10 mouse cellular contexts compared by ENCODE assay signal in the genomic region with DNA sequence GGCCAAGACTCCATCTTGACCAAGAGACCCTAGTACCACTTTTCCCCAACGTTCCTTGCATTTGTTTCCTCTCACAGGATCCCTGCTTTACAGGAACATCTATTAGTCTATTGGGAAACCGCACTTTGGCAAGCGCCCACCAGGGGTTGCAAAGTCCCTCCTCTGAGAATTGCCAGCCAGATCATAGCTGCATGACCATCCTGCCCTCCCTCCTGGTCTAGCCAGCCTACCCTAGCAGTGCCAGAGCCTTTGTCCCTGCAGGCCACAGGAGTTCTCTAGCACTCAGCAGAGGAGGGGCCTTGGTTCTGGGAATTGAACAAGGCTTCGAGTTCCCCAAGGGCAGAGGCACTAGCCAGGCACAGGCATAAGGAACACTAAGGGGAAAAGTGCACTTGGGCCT. TPM values are rescaled to one million over a fixed set of nuclear protein-coding genes. Genes with fewer than 3 reads are reported as not detected.
DNase-seq lines count a peak whose midpoint lies in the region; TF ChIP-seq lines count a peak whose summit lies in the region.
"Had no signal": no experiment of that assay in that cellular context is flagged by ENCODE, and none has a peak within 500 bp of the region (broad histone marks: within the 10 kb centered on the region; RNA-seq: fewer than 3 reads in every experiment).

No protein-coding gene starts in this region.

- H3K9me3 ChIP-seq in E14TG2a.4 (ENCODE audit: low read length) = no peaks in the 10 kb centered on the region
- no peaks in the 10 kb centered on the region for H3K9me3 ChIP-seq in limb, embryonic 10.5 days (replicated peaks)
- H3K9me3 ChIP-seq: limb, embryonic 12.5 days; neural tube, embryonic 15.5 days had no signal

- H3K4me3 ChIP-seq in E14TG2a.4 (replicated peaks; ENCODE audit: low read length) = no peak overlapping the region
- H3K4me3 ChIP-seq in limb, embryonic 10.5 days = no peak overlapping the region
- H3K4me3 ChIP-seq: limb, embryonic 12.5 days; neural tube, embryonic 15.5 days had no signal

- DNase-seq in kidney, postnatal 10 days = peak; percentile 60
- no peak for DNase-seq in kidney, adult 8-10 months
- peak; percentile 72 for DNase-seq in NIH3T3 (ENCODE audit: low read depth)
- no peak for DNase-seq in limb, embryonic 10.5 days (ENCODE audit: low spot score)
- DNase-seq in left cerebral cortex, postnatal 36 days (ENCODE audit: low spot score in 2 of 2) = no peak
- DNase-seq in urinary bladder, adult 18-20 months (ENCODE audit: low spot score in 2 of 2) = no peak
- DNase-seq: cerebellum, adult 11-12 months had no signal

- H3K27ac ChIP-seq in limb, embryonic 10.5 days = 0 out of 2 replicates have a peak overlapping the region, but pooled peaks have one; percentile 14
- H3K27ac ChIP-seq: limb, embryonic 12.5 days; neural tube, embryonic 15.5 days had no signal

- WGBS in limb, embryonic 10.5 days = 60% methylated on average over 4 of the region's 4 CpGs

- H3K36me3 ChIP-seq in E14TG2a.4 (ENCODE audit: insufficient read depth, low read length) = peaks cover 15% of the 10 kb centered on the region; the same call in 1 of the 2 replicates
- no peaks in the 10 kb centered on the region for H3K36me3 ChIP-seq in limb, embryonic 10.5 days

- peaks cover 48% of the 10 kb centered on the region for H3K4me1 ChIP-seq in E14TG2a.4 (replicated peaks; ENCODE audit: low read depth, low read length)
- H3K4me1 ChIP-seq in limb, embryonic 10.5 days = peaks cover 52% of the 10 kb centered on the region

- TF ChIP-seq CTCF in E14TG2a.4 (conservative IDR thresholded peaks at IDR 0.05; ENCODE audit: low read length) = peak; percentile 26

- intact Hi-C loops in left cerebral cortex, postnatal 36 days (cut with DNase I) = no loop called here

- peaks cover 4% of the 10 kb centered on the region; the same call in 1 of the 2 replicates for H3K27me3 ChIP-seq in E14TG2a.4 (ENCODE audit: insufficient read depth, low read length)
- no peaks in the 10 kb centered on the region for H3K27me3 ChIP-seq in limb, embryonic 10.5 days (ENCODE audit: low read depth, poor library complexity, severe bottlenecking)
- H3K27me3 ChIP-seq: limb, embryonic 12.5 days; neural tube, embryonic 15.5 days had no signal

RNA-seq across cellular contexts. Expression of a gene that starts 2.3 kb away (rescaled TPM):
- polyA plus RNA-seq in limb, embryonic 10.5 days (2016; fragmentation: Nextera tagmentation; extraction: Ambion mirVana) = 56.2 and 56.6 TPM in 2 replicates
- total RNA-seq in left cerebral cortex, postnatal 36 days (2021) = 10 to 100 TPM; 48.2 to 63.2 TPM

Comparison
In these comparisons a context has a peak if more than half of its experiments do, and no peak if none do; other contexts are left out.
1. DNase-seq: peak in kidney, postnatal 10 days (single experiment) and NIH3T3 (single experiment); none in kidney, adult 8-10 months (0 of 2), limb, embryonic 10.5 days (single experiment), left cerebral cortex, postnatal 36 days (0 of 2) and urinary bladder, adult 18-20 months (0 of 2).